Mouse (Mus musculus) liver, embryonic 11.5 days (tissue): ENCODE measurements around the gene Spata7. TPM values are rescaled to one million over a fixed set of nuclear protein-coding genes. Genes with fewer than 3 reads are reported as not detected.

Experiments used
- ATAC-seq: fragments of 200-750 bp; cut with Nextera tagmentation; replicated peaks from 2 replicates; pipeline ENCODE4 v1.8.0; 2017; ENCODE audit warnings: moderate number of reproducible peaks, mild to moderate bottlenecking, moderate TSS enrichment, moderate library complexity; ENCODE audit not compliant: low FRiP score
- DNase-seq: peaks from one replicate; pipeline ENCODE4 v3.0.0-alpha.2; 2017; ENCODE audit warnings: low spot score
- H3K27ac ChIP-seq: fragments of 300-500 bp; sonication (generic); 2 replicates; pipeline ENCODE4 v1.5.1; 2014; ENCODE audit warnings: mild to moderate bottlenecking, low read depth, low read length, control low read depth
- H3K27me3 ChIP-seq: fragments of 300-500 bp; sonication (generic); replicated peaks from 2 replicates; pipeline ENCODE4 v1.6.1; 2014; ENCODE audit warnings: low read length, mixed read lengths; ENCODE audit not compliant: control insufficient read depth, insufficient read depth
- H3K36me3 ChIP-seq: fragments of 300-500 bp; sonication (generic); 2 replicates; pipeline ENCODE4 v1.6.1; 2014; ENCODE audit warnings: mild to moderate bottlenecking, low read length, moderate library complexity, mixed read lengths; ENCODE audit not compliant: control insufficient read depth, insufficient read depth
- H3K4me1 ChIP-seq: fragments of 300-500 bp; sonication (generic); replicated peaks from 2 replicates; pipeline ENCODE4 v1.6.1; 2014; ENCODE audit warnings: low read length, mixed read lengths; ENCODE audit not compliant: control insufficient read depth, insufficient read depth
- H3K4me2 ChIP-seq: fragments of 300-500 bp; sonication (generic); 2 replicates; pipeline ENCODE4 v1.6.1; 2014; ENCODE audit warnings: mild to moderate bottlenecking, control low read depth, moderate library complexity
- H3K4me3 ChIP-seq: fragments of 300-500 bp; sonication (generic); 2 replicates; pipeline ENCODE4 v1.5.1; 2014; ENCODE audit warnings: low read depth, low read length, control low read depth
- H3K9ac ChIP-seq: fragments of 300-500 bp; sonication (generic); 2 replicates; pipeline ENCODE4 v1.6.1; 2014; ENCODE audit warnings: low read depth, low read length, control low read depth
- H3K9me3 ChIP-seq: fragments of 300-500 bp; sonication (generic); 2 replicates; pipeline ENCODE4 v1.6.1; 2016; ENCODE audit warnings: low read length, inconsistent platforms, mixed read lengths; ENCODE audit not compliant: control insufficient read depth
- WGBS: fragments of 180-500 bp; shearing (Covaris S2); extraction: QIAGEN DNeasy Blood & Tissue Kit; methylation state at CpG from one replicate; pipeline ENCODE4 v1.1.7; 2014; 5-methylcytosine and 5-hydroxymethylcytosine counted together
- polyA plus RNA-seq: library from polyadenylated mRNA; unstranded; fragments of >200 nt; fragmentation: Nextera tagmentation; extraction: Ambion mirVana; gene quantifications from 2 replicates; pipeline ENCODE4 v1.2.1, GENCODE M21; 2014

Spata7 gene
- polyA plus RNA-seq, 1 experiment from 2014 or later: 9.7 TPM

GRCm38 (mm10) chr12:98712819-98713218 lies 84.9 kb downstream of the Spata7 start:
- Histone ChIP-seq H3K36me3 (no peaks in the 10 kb centered on the region), H3K4me3 (no peak overlapping the region), H3K4me2 (no peak overlapping the region), H3K4me1 (peaks cover 14% of the 10 kb centered on the region), H3K27ac (no peak overlapping the region), H3K9me3 (no peaks in the 10 kb centered on the region), H3K27me3 (no peaks in the 10 kb centered on the region), H3K9ac (no peak overlapping the region)
- ATAC-seq: no peak
- DNase-seq: no peak
- WGBS: 73% methylated on average over 6 of the region's 6 CpGs

DNA sequence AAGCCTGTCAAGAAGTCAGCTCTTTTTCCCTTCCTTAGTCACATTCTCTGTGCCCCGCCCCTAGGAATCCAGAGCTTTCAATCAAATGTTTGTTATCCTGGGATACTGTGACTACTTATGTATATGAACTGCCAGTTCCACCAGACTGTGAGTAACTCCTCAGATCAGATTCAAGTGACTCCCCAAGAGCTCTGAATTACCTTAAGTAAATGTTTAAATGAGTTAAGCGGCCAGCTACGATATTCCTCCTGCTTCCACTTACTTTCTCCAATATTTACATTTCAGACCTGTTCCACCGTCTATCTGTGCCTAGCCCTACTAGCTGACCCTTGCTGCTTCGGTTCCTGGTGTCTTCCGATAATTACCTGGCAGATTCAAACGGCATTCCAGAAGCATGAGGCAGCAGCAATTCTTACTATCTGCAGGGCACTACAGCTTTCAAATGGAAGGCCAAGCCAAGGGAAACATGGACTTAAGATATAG lies 85.7 kb downstream of the Spata7 start:
- no peak overlapping the region for H3K4me3 ChIP-seq
- H3K36me3 ChIP-seq: no peaks in the 10 kb centered on the region
- H3K27me3 ChIP-seq: no peaks in the 10 kb centered on the region
- no peak for ATAC-seq
- H3K9me3 ChIP-seq: no peaks in the 10 kb centered on the region
- no peak overlapping the region for H3K9ac ChIP-seq
- no peak overlapping the region for H3K4me2 ChIP-seq
- H3K4me1 ChIP-seq: peaks cover 14% of the 10 kb centered on the region
- no peak overlapping the region for H3K27ac ChIP-seq
- 55% methylated on average over 7 of the region's 7 CpGs for WGBS
- DNase-seq: no peak

DNA sequence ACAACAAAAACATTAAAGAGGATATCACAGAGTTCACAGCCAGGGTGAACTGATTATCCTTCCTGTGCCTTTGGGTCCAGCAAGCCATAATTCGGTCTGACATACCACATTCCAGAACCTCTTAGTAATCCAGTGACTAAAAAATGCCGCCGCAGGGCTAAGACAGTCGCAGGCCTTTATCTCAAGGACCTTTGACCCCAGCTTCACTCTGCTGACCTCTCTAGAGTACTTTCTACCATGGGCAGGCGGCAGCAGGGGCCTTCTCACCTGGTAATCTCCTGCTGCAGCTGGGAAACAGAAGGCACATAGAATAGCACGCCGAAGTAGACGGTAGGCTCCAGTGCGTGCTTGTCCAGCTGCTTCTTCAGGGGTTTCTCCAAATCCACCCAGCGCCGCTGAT lies 86.8 kb downstream of the Spata7 start:
- no peak for ATAC-seq
- H3K4me2 ChIP-seq: no peak overlapping the region
- H3K9ac ChIP-seq: no peak overlapping the region

DNA sequence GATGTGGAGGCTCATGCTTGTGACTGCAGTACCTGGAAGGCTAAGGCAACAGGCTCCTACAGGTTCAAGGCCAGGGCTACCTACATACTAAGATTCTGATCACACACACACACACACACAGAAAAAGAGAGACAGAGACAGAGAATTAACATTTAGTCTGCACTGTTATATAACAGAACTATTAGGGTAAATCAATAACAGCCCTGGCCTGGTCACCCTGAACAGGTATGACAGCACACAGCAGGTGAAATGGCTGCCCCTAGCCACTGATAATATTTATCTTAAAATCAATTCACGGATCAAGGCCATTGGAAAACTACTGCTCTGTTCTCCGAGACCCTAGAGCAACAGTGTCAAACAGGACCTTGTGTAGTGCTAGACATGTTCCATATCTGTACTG lies 88.2 kb downstream of the Spata7 start:
- H3K9me3 ChIP-seq: no peaks in the 10 kb centered on the region
- ATAC-seq: no peak

More for the DNA sequence above, 86.8 kb downstream of the Spata7 start:
- H3K36me3 ChIP-seq: no peaks in the 10 kb centered on the region
- no peak for DNase-seq
- H3K9me3 ChIP-seq: no peaks in the 10 kb centered on the region
- no peak overlapping the region for H3K4me3 ChIP-seq
- no peaks in the 10 kb centered on the region for H3K27me3 ChIP-seq
- WGBS: 40% methylated on average over 11 of the region's 11 CpGs
- H3K27ac ChIP-seq: no peak overlapping the region
- peaks cover 14% of the 10 kb centered on the region for H3K4me1 ChIP-seq

More for the DNA sequence above, 88.2 kb downstream of the Spata7 start:
- H3K4me1 ChIP-seq: peaks cover 14% of the 10 kb centered on the region
- H3K4me2 ChIP-seq: no peak overlapping the region
- no peak overlapping the region for H3K4me3 ChIP-seq
- no peaks in the 10 kb centered on the region for H3K36me3 ChIP-seq
- DNase-seq: no peak
- H3K27ac ChIP-seq: no peak overlapping the region
- H3K27me3 ChIP-seq: no peaks in the 10 kb centered on the region
- no peak overlapping the region for H3K9ac ChIP-seq
- WGBS: 83% methylated on average over 2 of the region's 2 CpGs

Other genes with a start within 250 kb of the Spata7 start
- 0.26 TPM in 1 of 2 replicates, not detected in the other for gene Kcnk10, start 49.8 kb upstream of the Spata7 start, polyA plus RNA-seq
- gene Ptpn21, start 109.2 kb downstream of the Spata7 start, polyA plus RNA-seq: 4.4 and 5.7 TPM in 2 replicates
- gene Zc3h14, start 118.8 kb downstream of the Spata7 start, polyA plus RNA-seq: 109 and 116 TPM in 2 replicates